Mouse (Mus musculus) cerebellum, adult 9-11 months (tissue): ENCODE measurements around the gene Secisbp2l.

Experiments
- DNase-seq: peaks from one replicate; pipeline ENCODE4 v3.0.0; 2022

Secisbp2l gene

DNA sequence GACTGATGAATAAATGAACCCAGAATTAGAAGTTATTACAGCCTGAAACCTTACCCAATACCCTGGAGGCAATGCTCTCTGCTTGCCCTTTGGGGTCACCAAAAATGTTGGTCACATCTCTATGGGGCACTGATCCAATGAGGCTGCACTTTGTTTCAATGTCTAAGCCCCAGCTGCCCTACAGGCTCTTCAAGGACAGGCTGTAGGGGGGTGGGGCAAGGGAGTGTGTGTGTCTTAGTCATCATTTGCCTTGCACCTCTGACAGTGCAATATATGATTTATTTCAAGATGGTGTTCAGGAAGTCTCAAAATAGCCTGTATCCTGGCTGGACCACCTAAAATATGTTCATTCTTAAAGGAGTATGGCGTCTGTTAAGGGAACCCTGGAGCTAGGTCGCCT lies 81.1 kb downstream of the Secisbp2l start:
- no peak for DNase-seq

DNA sequence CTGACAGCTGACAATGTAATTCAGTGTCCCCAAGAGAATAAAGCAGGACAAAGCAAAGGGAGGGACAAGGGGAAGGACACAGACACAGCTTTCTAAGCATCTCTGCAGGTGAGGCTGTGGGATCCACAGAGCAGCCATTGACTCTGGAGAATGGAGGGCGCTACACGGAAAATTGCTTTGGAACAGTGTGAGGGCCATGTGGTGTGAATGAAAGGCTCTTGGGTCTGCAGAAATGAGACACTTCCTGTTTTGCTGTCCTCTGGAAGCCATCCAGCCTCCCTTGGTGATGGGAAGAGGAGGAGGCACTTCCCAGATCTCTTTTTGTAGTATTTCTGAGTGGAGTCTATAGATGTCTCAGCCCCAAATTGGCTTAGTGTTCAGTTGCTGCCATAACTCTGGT lies 86.5 kb downstream of the Secisbp2l start:
- DNase-seq, result no peak

DNA sequence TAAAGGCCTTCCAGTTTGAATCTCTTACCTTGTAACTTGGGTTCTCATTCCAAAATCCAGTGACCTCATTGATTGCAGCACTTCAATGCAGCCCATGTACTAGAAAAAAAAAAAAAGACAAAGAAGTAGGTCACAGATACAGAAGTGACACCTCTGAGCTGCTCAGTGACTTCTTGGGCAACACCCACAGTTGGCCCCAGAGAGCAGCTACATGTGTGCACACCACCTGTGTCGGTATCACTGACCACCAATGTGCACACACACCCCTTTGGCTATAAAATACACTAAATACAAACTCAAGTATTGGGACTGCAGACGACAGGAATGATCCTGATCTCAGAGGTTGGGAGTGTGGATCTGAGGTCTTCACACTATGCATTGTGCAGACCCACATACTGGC lies 87.9 kb downstream of the Secisbp2l start:
- no peak for DNase-seq

DNA sequence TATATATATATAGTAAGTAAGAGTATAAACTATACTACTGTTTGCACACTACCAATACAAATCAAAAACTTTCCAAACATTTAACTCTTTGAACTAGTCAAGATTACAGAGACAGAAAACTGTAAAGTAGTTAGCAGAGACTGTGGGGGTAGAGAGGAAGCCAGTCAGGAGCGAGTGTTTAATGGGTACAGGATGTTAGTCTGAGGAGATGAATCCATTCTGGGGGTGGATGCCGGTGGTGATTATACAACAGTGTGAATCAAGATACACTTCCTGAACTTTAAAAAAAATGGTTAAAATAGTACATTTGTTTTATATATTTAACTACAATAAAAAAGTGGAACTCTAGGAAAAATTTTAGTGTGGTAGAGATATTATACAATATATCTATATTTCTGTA lies 90.7 kb downstream of the Secisbp2l start:
- no peak for DNase-seq
